Mouse (Mus musculus) thymus, adult 2 months (tissue): ENCODE measurements around the gene Dusp14.

ENCODE experiments used
- CTCF ChIP-seq: fragments of 200-500 bp; IDR thresholded peaks from 2 replicates; pipeline ENCODE4 v1.5.1; 2012; ENCODE audit warnings: mild to moderate bottlenecking, control low read depth, low read length, moderate library complexity, borderline replicate concordance; ENCODE audit not compliant: control insufficient read depth, poor library complexity, insufficient read depth; ENCODE audit errors: extremely low read depth
- POLR2A ChIP-seq: fragments of 200-500 bp; IDR thresholded peaks from 2 replicates; pipeline ENCODE4 v1.6.1; 2012; ENCODE audit warnings: mild to moderate bottlenecking, low read length, control low read depth, moderate library complexity; ENCODE audit not compliant: control insufficient read depth, poor library complexity, insufficient read depth; ENCODE audit errors: extremely low read depth

DNA sequence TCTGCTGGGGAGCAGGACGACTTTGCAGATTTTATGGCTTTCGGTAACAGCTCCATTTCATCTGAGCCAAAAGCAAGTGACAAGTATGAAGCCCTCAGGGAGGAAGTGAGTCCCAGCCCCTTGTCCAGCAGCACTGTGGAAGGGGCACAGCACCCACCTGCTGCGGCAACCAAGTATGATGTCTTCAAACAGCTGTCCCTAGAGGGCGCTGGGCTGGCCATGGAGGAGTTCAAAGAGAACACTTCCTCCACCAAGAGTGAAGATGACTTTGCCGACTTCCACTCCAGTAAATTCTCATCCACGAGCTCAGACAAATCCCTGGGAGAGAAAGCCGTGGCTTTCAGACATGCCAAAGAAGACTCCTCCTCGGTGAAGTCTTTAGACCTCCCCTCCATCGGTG is 60.1 kb downstream of the Dusp14 start:
- TF ChIP-seq POLR2A (no peak), CTCF (no peak)
